Mouse (Mus musculus): ENCODE results near the gene Igf1r. TPM values are rescaled to one million over a fixed set of nuclear protein-coding genes. Genes with fewer than 3 reads are reported as not detected.
"Not testable (repeated sequence)": the region's sequence is repeated elsewhere in the genome, so short reads cannot be mapped to it uniquely, and the experiment has no call there.

The Igf1r gene
- total and polyA plus RNA-seq, 3 experiments = 5.6 to 14.4 (median 12.3) TPM

DNA sequence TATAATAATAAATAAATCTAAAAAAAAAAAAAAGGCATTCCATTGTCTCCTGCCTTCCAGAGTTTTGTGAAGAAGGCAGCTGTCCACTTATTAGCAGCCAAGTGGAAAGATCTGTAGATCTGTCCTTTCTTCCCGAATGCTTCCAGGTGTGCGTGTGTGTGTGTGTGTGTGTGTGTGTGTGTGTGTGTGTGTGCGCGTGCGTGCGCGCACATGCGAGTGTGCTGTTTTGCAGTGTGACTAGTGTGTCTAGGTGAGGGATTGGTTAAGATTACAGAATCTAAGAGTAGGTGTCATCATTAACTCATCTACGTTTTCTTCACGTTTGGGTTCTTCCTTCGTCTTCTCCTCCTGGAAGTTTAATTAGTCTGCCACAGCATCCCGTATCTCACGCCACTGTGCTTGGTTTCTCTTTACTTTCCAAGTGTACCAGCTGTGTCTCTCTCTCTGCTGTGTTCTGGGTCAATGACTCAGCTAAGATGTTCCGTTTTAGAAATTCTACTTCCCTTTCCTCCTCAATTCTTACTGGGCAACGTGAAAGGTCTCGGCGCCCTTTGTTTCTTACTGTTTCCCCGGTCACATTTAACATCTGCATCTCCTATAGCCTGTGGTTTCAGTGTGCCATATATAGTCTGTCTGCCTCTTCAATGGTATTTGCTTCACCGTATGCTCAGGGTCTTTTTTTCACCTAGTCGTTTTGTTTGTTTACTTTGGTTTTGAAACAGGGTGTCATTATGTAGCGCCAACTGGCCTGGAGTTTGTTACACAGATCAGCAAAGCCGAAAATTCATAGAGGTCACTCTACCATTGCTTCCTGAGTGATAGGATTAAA is 329.9 kb downstream of the Igf1r start:
- intact Hi-C loops (cut with DNase I) = no loop called here
- no peak overlapping the region for H3K4me3 ChIP-seq
- peaks cover 6% of the 10 kb centered on the region for H3K4me1 ChIP-seq (ENCODE audit: control insufficient read depth, insufficient read depth, low read length)
- H3K27ac ChIP-seq = no peak overlapping the region
- no peaks in the 10 kb centered on the region for H3K36me3 ChIP-seq (ENCODE audit: control insufficient read depth, insufficient read depth, low read length)
- H3K27me3 ChIP-seq (ENCODE audit: control insufficient read depth, insufficient read depth, low read length) = no peaks in the 10 kb centered on the region
- DNase-seq = no peak
- WGBS = 76% methylated on average over 22 of the region's 22 CpGs
- no peak overlapping the region for H3K9ac ChIP-seq (ENCODE audit: low read depth, low read length)
- H3K79me2 ChIP-seq (replicated peaks; ENCODE audit: control insufficient read depth, insufficient read depth, low read length) = no peaks in the 10 kb centered on the region
- TF ChIP-seq EP300 (IDR thresholded peaks at IDR 0.05; ENCODE audit: insufficient read depth, low read depth, low read length) (no peak), POLR2A (IDR thresholded peaks at IDR 0.05; ENCODE audit: insufficient read depth, low read depth, low read length) (no peak), CTCF (IDR thresholded peaks at IDR 0.05) (no peak)

DNA sequence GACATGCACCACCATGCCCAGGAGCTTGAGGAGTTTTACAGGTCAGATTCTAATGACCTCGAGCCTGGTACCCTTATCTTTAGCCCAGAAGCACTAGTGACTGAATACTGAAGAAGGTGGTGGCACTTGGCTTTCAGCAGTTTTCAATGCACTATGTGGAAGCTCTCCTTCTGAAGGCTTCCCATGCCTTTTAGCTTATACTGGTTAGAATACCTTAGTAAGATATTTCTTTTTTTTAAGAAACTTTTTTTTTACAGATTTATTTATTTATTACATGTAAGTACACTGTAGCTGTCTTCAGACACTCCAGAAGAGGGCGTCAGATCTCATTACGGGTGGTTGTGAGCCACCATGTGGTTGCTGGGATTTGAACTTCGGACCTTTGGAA is 330.5 kb downstream of the Igf1r start:
- H3K79me2 ChIP-seq (replicated peaks; ENCODE audit: control insufficient read depth, insufficient read depth, low read length); H3K27me3 ChIP-seq (ENCODE audit: control insufficient read depth, insufficient read depth, low read length); intact Hi-C loops (cut with DNase I); H3K36me3 ChIP-seq (ENCODE audit: control insufficient read depth, insufficient read depth, low read length); H3K27ac ChIP-seq; H3K4me3 ChIP-seq; H3K4me1 ChIP-seq (ENCODE audit: control insufficient read depth, insufficient read depth, low read length); H3K9ac ChIP-seq (ENCODE audit: low read depth, low read length); DNase-seq: not testable (repeated sequence)
- 75% methylated on average over 4 of the region's 4 CpGs for WGBS

Other genes starting within 250 kb of the Igf1r start
- 1 to 10 TPM; 8.3 TPM for gene Synm, start 193.1 kb upstream of the Igf1r start, total RNA-seq (2021)
- 2.6 and 4.3 TPM in 2 replicates for gene Synm, start 193.1 kb upstream of the Igf1r start, polyA plus RNA-seq (2012; rRNA removed)